Mouse (Mus musculus): ENCODE measurements around the gene Cdipt. TPM values are rescaled to one million over a fixed set of nuclear protein-coding genes. Genes with fewer than 3 reads are reported as not detected.
A peak's percentile ranks its signal among the peaks of the same experiment; 100 is the strongest.

The Cdipt gene
- total and polyA plus RNA-seq, 3 experiments = 98.4 to 151 TPM; not detected in 1

GRCm38 (mm10) chr7:126949793-126950646 is 25.7 kb upstream of the Cdipt start, which contains the start of gene Sez6l2:
Sez6l2 (plus strand) TSS chr7:126950563.
- Histone ChIP-seq H3K9me3 (replicated peaks; ENCODE audit: insufficient read depth, low read length) (no peaks in the 10 kb centered on the region), H3K27me3 (ENCODE audit: control insufficient read depth in 1 of 2, insufficient read depth in 2 of 2, low read length in 2 of 2) (no peaks in the 10 kb centered on the region), H3K79me2 (ENCODE audit: control insufficient read depth, insufficient read depth, low read length, poor library complexity) (no peaks in the 10 kb centered on the region), H3K9ac (ENCODE audit: control insufficient read depth, low read depth, low read length, poor library complexity, severe bottlenecking) (peak within 1 kb of the TSS; percentile 5), H3K4me3 (ENCODE audit: control insufficient read depth in 1 of 2, insufficient read depth in 1 of 2, low read depth in 2 of 2, low read length in 2 of 2) (peak within 1 kb of the TSS in 1 of 2 experiments; percentile 26; a peak in 2 of 4 replicates), H3K36me3 (ENCODE audit: control insufficient read depth in 1 of 2, insufficient read depth in 2 of 2, low read length in 2 of 2) (no peaks in the 10 kb centered on the region; a peak in 1 of 4 replicates), H3K27ac (ENCODE audit: control insufficient read depth, low read depth, low read length) (no peak within 1 kb of the TSS), H3K4me1 (ENCODE audit: control insufficient read depth in 1 of 2, insufficient read depth in 2 of 2, low read length in 2 of 2) (peaks cover 0 to 9% of the 10 kb centered on the region in 2 experiments; a peak in 2 of 4 replicates)
- peak; percentile 91 for DNase-seq (ENCODE audit: low read depth, low spot score)
- TF ChIP-seq JUND (IDR thresholded peaks at IDR 0.05; ENCODE audit: low read depth, low read length) (no peak), MYB (IDR thresholded peaks at IDR 0.05; ENCODE audit: low read depth, low read length) (no peak), MEF2A (IDR thresholded peaks at IDR 0.05; ENCODE audit: extremely low read depth, insufficient replicate concordance, low read depth, low read length, poor library complexity, severe bottlenecking) (no peak), ZKSCAN1 (IDR thresholded peaks at IDR 0.05; ENCODE audit: low read depth, low read length) (no peak), EP300 (IDR thresholded peaks at IDR 0.05; ENCODE audit: low read depth in 1 of 2, low read length in 2 of 2) (peak in 1 of 2 experiments; percentile 71; a peak in 2 of 4 replicates), RCOR1 (IDR thresholded peaks at IDR 0.05; ENCODE audit: low read depth, low read length) (peak; percentile 55; the same call in 1 of the 2 replicates), POLR2AphosphoS5 (IDR thresholded peaks at IDR 0.05; ENCODE audit: borderline replicate concordance, low read depth, low read length) (no peak), CHD1 (IDR thresholded peaks at IDR 0.05; ENCODE audit: low read depth, low read length) (no peak), MAZ (IDR thresholded peaks at IDR 0.05; ENCODE audit: low read depth, low read length) (peak; percentile 90), TCF12 (IDR thresholded peaks at IDR 0.05; ENCODE audit: low read depth, low read length) (no peak), MAX (IDR thresholded peaks at IDR 0.05; ENCODE audit: low read length) (peak; percentile 75), SIN3A (IDR thresholded peaks at IDR 0.05; ENCODE audit: low read length) (peak; percentile 99), HCFC1 (IDR thresholded peaks at IDR 0.05; ENCODE audit: low read depth, low read length) (peak; percentile 42; the same call in 1 of the 2 replicates), BHLHE40 (IDR thresholded peaks at IDR 0.05; ENCODE audit: borderline replicate concordance, low read depth, low read length) (0 out of 2 replicates have a peak, but pooled peaks have one; percentile 43), ETS1 (IDR thresholded peaks at IDR 0.05; ENCODE audit: low read depth, low read length) (no peak), SMC3 (IDR thresholded peaks at IDR 0.05; ENCODE audit: low read depth, low read length) (peak; percentile 45), CHD2 (IDR thresholded peaks at IDR 0.05; ENCODE audit: low read length) (no peak), NRF1 (IDR thresholded peaks at IDR 0.05; ENCODE audit: insufficient read depth, low read depth, low read length, poor library complexity, severe bottlenecking) (no peak), MXI1 (IDR thresholded peaks at IDR 0.05; ENCODE audit: low read depth, low read length) (peak; percentile 95), E2F4 (IDR thresholded peaks at IDR 0.05; ENCODE audit: borderline replicate concordance, low read depth, low read length) (no peak)
